Mouse (Mus musculus) midbrain, postnatal 0 days (tissue): ENCODE results near the gene Nap1l4. TPM values are rescaled to one million over a fixed set of nuclear protein-coding genes. Genes with fewer than 3 reads are reported as not detected.

ENCODE experiments used
- ATAC-seq: fragments of 200-750 bp; cut with Nextera tagmentation; 2 replicates; pipeline ENCODE4 v1.8.0; 2017; ENCODE audit warnings: moderate number of reproducible peaks, mild to moderate bottlenecking, moderate TSS enrichment, moderate library complexity; ENCODE audit not compliant: low FRiP score
- DNase-seq: peaks from one replicate; pipeline ENCODE4 v3.0.0-alpha.2; 2015; ENCODE audit warnings: low spot score
- H3K27ac ChIP-seq: fragments of 300-500 bp; sonication (generic); 2 replicates; pipeline ENCODE4 v1.5.1; 2014; ENCODE audit warnings: low read depth, mild to moderate bottlenecking, low read length, mixed read lengths
- H3K27me3 ChIP-seq: fragments of 300-500 bp; sonication (generic); 2 replicates; pipeline ENCODE4 v1.6.1; 2014; ENCODE audit warnings: low read length, control low read depth, mixed read lengths; ENCODE audit not compliant: insufficient read depth
- H3K36me3 ChIP-seq: fragments of 300-500 bp; sonication (generic); 2 replicates; pipeline ENCODE4 v1.6.1; 2014; ENCODE audit warnings: low read length, control low read depth, mixed read lengths; ENCODE audit not compliant: insufficient read depth
- H3K4me1 ChIP-seq: fragments of 300-500 bp; sonication (generic); 2 replicates; pipeline ENCODE4 v1.6.1; 2014; ENCODE audit warnings: mild to moderate bottlenecking, control low read depth, antibody characterized with exemption, low read length, mixed read lengths; ENCODE audit not compliant: insufficient read depth
- H3K4me2 ChIP-seq: fragments of 300-500 bp; sonication (generic); 2 replicates; pipeline ENCODE4 v1.6.1; 2014; ENCODE audit warnings: low read depth, mild to moderate bottlenecking, low read length, mixed read lengths; ENCODE audit not compliant: poor library complexity, severe bottlenecking
- H3K4me3 ChIP-seq: fragments of 300-500 bp; sonication (generic); 2 replicates; pipeline ENCODE4 v1.5.1; 2014; ENCODE audit warnings: low read depth, mild to moderate bottlenecking, low read length, moderate library complexity
- H3K9ac ChIP-seq: fragments of 300-500 bp; sonication (generic); replicated peaks from 2 replicates; pipeline ENCODE4 v1.6.1; 2014; ENCODE audit warnings: mild to moderate bottlenecking, low read length, moderate library complexity, mixed read lengths; ENCODE audit not compliant: poor library complexity, severe bottlenecking
- H3K9me3 ChIP-seq: fragments of 300-500 bp; sonication (generic); 2 replicates; pipeline ENCODE4 v1.6.1; 2016; ENCODE audit warnings: low read length, control low read depth
- CTCF ChIP-seq: IDR thresholded peaks from 2 replicates; pipeline ENCODE4 v1.5.1; 2016; ENCODE audit warnings: antibody characterized with exemption, mild to moderate bottlenecking
- WGBS: fragments of 180-500 bp; shearing (Covaris S2); extraction: QIAGEN DNeasy Blood & Tissue Kit; methylation state at CpG from one replicate; pipeline ENCODE4 v1.1.7; 2014; 5-methylcytosine and 5-hydroxymethylcytosine counted together
- polyA plus RNA-seq: library from polyadenylated mRNA; unstranded; fragments of >200 nt; fragmentation: Nextera tagmentation; extraction: Ambion mirVana; gene quantifications from 2 replicates; pipeline ENCODE4 v1.2.1, GENCODE M21; 2015
- total RNA-seq: library from RNA; depleted of rRNA; stranded (reverse); fragments of >200 nt; gene quantifications from 2 replicates; pipeline ENCODE4 v1.2.3, GENCODE M21; 2014

Gene Nap1l4
- total and polyA plus RNA-seq, 2 experiments from 2014 or later, result 138 to 263 TPM

DNA sequence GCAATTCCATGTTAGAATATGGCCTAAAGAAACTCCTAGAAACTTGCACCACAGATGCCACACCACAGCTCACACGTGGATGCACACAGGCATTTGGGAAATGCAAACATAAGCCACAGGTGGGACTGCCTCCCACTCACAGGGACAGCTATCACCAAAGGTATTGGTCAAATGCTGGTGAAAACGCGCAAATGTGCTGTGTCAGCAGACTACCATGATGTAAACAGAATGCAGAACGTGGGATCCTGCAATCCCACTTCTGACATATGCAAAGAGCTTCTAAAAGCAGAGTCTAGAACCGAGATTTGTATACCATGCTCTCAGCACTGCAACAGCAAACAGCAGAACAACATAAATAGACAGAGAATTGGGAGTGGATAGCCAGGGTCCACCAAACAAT lies 34.1 kb upstream of the Nap1l4 start:
- WGBS, result 95% methylated on average over 5 of the region's 5 CpGs
- Histone ChIP-seq H3K27me3 (no peaks in the 10 kb centered on the region), H3K4me3 (no peak overlapping the region), H3K4me1 (no peaks in the 10 kb centered on the region), H3K9ac (no peak overlapping the region), H3K9me3 (no peaks in the 10 kb centered on the region), H3K36me3 (peaks cover 77% of the 10 kb centered on the region), H3K4me2 (no peak overlapping the region), H3K27ac (no peak overlapping the region)
- TF ChIP-seq CTCF, result no peak
- no peak for DNase-seq
- ATAC-seq, result no peak

DNA sequence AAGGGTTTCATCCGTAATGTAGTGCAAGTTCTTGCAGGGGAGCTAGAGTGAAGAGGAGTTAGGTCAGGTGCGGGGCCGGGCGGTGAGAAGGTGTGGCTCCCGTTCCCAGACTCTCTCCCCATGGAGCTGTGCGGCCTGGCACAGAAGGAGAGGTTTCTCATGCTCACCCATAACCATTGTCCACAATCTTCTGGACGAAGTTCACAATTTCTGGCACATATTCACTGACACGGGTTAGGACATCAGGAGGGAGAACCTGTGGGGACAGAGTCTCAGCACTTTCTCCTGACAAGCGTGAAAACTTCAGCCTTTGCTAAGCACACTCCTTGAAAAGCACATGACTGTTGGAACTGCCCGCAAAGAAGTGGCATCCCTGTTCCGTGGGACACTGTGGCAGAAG lies 26.8 kb upstream of the Nap1l4 start:
- TF ChIP-seq CTCF, result no peak
- H3K9ac ChIP-seq, result no peak overlapping the region
- H3K4me3 ChIP-seq, result no peak overlapping the region
- H3K4me1 ChIP-seq, result no peaks in the 10 kb centered on the region
- ATAC-seq (no peak), DNase-seq (no peak)
- H3K4me2 ChIP-seq, result no peak overlapping the region
- whole genome bisulfite sequencing, result 96% methylated on average over 11 of the region's 11 CpGs
- H3K9me3 ChIP-seq, result no peaks in the 10 kb centered on the region
- no peak overlapping the region for H3K27ac ChIP-seq
- peaks cover 89% of the 10 kb centered on the region for H3K36me3 ChIP-seq
- no peaks in the 10 kb centered on the region for H3K27me3 ChIP-seq

DNA sequence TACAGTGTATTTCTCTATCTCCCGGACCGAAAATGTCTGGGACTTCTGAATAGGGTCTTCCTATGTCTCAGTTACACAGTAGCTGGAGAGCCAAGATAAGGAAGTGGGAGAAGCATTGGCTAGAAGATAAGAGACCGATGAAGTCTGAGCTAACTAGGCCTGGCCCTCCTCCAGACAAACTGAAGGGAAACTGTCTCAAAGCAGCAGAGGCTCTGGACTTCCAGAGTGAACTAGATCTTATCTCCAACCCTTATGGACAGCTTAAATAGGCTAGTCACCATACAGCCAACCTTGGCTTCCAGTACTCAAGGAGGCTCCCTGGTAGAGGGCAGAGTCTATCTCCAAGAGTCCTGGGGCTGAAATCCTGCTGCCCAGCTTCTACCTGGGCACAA lies 16.7 kb upstream of the Nap1l4 start:
- Histone ChIP-seq H3K27me3 (no peaks in the 10 kb centered on the region), H3K27ac (no peak overlapping the region), H3K36me3 (peaks cover 84% of the 10 kb centered on the region), H3K4me3 (no peak overlapping the region), H3K4me1 (no peaks in the 10 kb centered on the region), H3K9me3 (no peaks in the 10 kb centered on the region), H3K4me2 (no peak overlapping the region), H3K9ac (no peak overlapping the region)
- TF ChIP-seq CTCF, result no peak
- DNase-seq (no peak), ATAC-seq (no peak)
- 99% methylated on average over 3 of the region's 3 CpGs for WGBS

DNA sequence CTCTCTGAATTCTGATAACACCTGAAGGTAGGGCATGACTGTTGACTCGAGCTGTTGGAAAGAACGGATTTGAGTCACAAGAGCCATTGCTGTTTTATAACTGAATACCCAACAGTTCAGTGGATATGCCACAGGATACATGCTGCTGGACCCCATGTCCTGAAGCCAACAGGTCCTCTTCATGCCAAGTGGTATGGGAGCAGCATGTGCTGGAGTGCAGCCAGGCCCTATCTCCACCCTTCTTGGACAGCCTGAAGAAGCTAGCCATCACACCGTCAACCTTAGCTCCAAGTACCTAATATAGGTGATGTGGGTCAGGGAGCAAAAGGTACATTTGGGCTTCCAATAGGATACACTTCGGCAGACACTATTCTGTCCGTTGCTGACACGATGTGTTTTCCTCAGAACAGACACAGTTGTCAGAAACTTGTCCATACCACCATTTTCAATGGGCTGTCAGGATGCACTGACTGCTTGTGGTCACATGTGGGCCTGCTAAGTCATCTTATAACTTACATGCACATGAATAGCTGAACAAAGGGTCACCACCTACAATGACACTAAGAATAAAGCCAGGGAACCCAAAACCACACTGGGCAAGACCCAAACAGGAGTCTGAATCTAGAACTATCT lies 16.2 kb upstream of the Nap1l4 start:
- Histone ChIP-seq H3K4me1 (no peaks in the 10 kb centered on the region), H3K4me2 (no peak overlapping the region), H3K27me3 (no peaks in the 10 kb centered on the region), H3K36me3 (peaks cover 84% of the 10 kb centered on the region), H3K27ac (no peak overlapping the region), H3K9ac (no peak overlapping the region), H3K4me3 (no peak overlapping the region), H3K9me3 (no peaks in the 10 kb centered on the region)
- ATAC-seq (no peak), DNase-seq (no peak)
- TF ChIP-seq CTCF, result no peak
- 96% methylated on average over 6 of the region's 6 CpGs for WGBS

DNA sequence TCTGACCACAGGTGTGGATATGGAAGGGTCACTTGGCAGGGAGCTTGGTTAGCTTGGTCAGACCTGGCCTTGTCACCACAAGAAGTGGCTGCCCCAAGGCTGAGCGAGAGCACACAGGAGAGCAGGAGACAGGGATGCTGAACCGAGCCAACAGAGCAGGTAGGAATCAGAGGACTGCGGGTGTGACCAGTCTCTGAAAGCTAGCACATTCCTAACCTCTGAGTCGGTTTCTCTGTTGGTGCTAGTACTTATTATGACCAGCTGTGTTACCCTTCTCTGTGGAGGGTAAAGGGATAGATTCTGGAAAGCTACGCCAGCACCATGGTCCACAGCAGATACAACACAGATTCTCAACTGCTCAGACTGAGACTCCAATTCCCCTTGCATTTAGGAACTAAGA lies 14.9 kb upstream of the Nap1l4 start:
- Histone ChIP-seq H3K27ac (no peak overlapping the region), H3K9me3 (no peaks in the 10 kb centered on the region), H3K4me2 (no peak overlapping the region), H3K27me3 (no peaks in the 10 kb centered on the region), H3K9ac (no peak overlapping the region), H3K4me1 (no peaks in the 10 kb centered on the region), H3K4me3 (no peak overlapping the region), H3K36me3 (peaks cover 82% of the 10 kb centered on the region)
- no peak for TF ChIP-seq CTCF
- no peak for DNase-seq
- ATAC-seq, result no peak
- 97% methylated on average over 5 of the region's 5 CpGs for WGBS

DNA sequence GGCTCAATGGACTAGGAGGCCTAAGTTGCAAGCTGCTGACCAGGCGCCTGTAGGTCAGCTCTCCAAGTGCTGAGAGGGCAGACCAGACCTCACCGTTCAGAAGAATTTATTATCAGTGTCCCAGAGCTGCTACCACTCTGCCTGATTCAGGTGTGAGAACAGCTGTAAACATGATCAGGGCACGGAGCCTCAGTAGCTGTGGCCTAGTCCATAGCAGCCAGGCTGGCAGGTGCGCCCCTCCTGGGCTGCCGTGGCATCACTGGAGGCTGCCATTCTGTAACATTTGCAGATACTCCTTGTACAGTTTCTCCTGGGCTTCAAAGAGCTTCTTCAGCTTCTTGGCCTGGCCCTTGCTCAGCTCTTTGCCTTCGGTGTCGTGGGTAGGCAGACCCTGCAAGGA lies 8.7 kb upstream of the Nap1l4 start:
- H3K4me2 ChIP-seq, result no peak overlapping the region
- H3K4me1 ChIP-seq, result no peaks in the 10 kb centered on the region
- 84% methylated on average over 7 of the region's 7 CpGs for WGBS
- H3K27me3 ChIP-seq, result no peaks in the 10 kb centered on the region
- ATAC-seq (peak; percentile 38; the same call in 1 of the 2 replicates), DNase-seq (no peak)
- H3K4me3 ChIP-seq, result no peak overlapping the region
- H3K9me3 ChIP-seq, result no peaks in the 10 kb centered on the region
- H3K27ac ChIP-seq, result no peak overlapping the region
- H3K9ac ChIP-seq, result no peak overlapping the region
- peaks cover 68% of the 10 kb centered on the region for H3K36me3 ChIP-seq
- no peak for TF ChIP-seq CTCF
